Mouse (Mus musculus) cerebellum, adult 9-10 months (tissue): ENCODE measurements at regions not wholly inside any gene's neighbourhood (a gene's known extent, or its start where the extent isn't known, plus 50 kb on each side); places are given as distances from the start of the nearest gene placed in this dataset.
"Not testable (repeated sequence)": the region's sequence is repeated elsewhere in the genome, so short reads cannot be mapped to it uniquely, and the experiment has no call there.

Experiments used
- DNase-seq: peaks from one replicate; pipeline ENCODE4 v3.0.0; 2022

- DNase-seq: no peak
These were observed 262.7 kb downstream of the Gadd45g start for GRCm38 (mm10) chr13:52109039-52109759.

- DNase-seq: no peak
These were observed 264.3 kb downstream of the Gadd45g start for GRCm38 (mm10) chr13:52110750-52111149.

- DNase-seq: peak; percentile 31
These were observed 267.1 kb downstream of the Gadd45g start for GRCm38 (mm10) chr13:52113549-52113948.

GRCm38 (mm10) chr13:52114431-52114830, 268.0 kb downstream of the Gadd45g start:
- no peak for DNase-seq

- no peak for DNase-seq
These were observed 268.5 kb downstream of the Gadd45g start for GRCm38 (mm10) chr13:52114962-52115361.

- no peak for DNase-seq
These were observed 269.8 kb downstream of the Gadd45g start for GRCm38 (mm10) chr13:52116241-52116640.

GRCm38 (mm10) chr13:52116756-52117155, 270.3 kb downstream of the Gadd45g start:
- DNase-seq: no peak

GRCm38 (mm10) chr13:52120795-52121194, 274.3 kb downstream of the Gadd45g start:
- no peak for DNase-seq

- DNase-seq: no peak
These were observed 278.6 kb downstream of the Gadd45g start for GRCm38 (mm10) chr13:52125037-52125436.

- no peak for DNase-seq
These were observed 281.3 kb downstream of the Gadd45g start for GRCm38 (mm10) chr13:52127751-52128150.

- DNase-seq: no peak
These were observed 283.0 kb downstream of the Gadd45g start for GRCm38 (mm10) chr13:52129466-52129865.

GRCm38 (mm10) chr13:52133202-52133601, 286.7 kb downstream of the Gadd45g start:
- DNase-seq: no peak

GRCm38 (mm10) chr13:52138331-52138945, 292.0 kb downstream of the Gadd45g start:
- no peak for DNase-seq

- DNase-seq: no peak
These were observed 292.8 kb downstream of the Gadd45g start for GRCm38 (mm10) chr13:52139140-52139809.

- DNase-seq: no peak
These were observed 293.7 kb downstream of the Gadd45g start for GRCm38 (mm10) chr13:52140221-52140620.

- DNase-seq: not testable (repeated sequence)
These were observed 297.6 kb downstream of the Gadd45g start for GRCm38 (mm10) chr13:52144066-52144465.

GRCm38 (mm10) chr13:52145926-52146325, 299.4 kb downstream of the Gadd45g start:
- DNase-seq: no peak

- DNase-seq: no peak
These were observed 303.8 kb downstream of the Gadd45g start for GRCm38 (mm10) chr13:52150281-52150680.

- DNase-seq: no peak
These were observed 305.3 kb downstream of the Gadd45g start for GRCm38 (mm10) chr13:52151777-52152176.

GRCm38 (mm10) chr13:52152221-52152620, 305.7 kb downstream of the Gadd45g start:
- no peak for DNase-seq

- DNase-seq: no peak
These were observed 306.6 kb downstream of the Gadd45g start for GRCm38 (mm10) chr13:52153030-52153429.

- DNase-seq: no peak
These were observed 307.1 kb downstream of the Gadd45g start for GRCm38 (mm10) chr13:52153576-52153975.

GRCm38 (mm10) chr13:52154111-52154843, 307.8 kb downstream of the Gadd45g start:
- no peak for DNase-seq
